Mouse (Mus musculus) bone marrow macrophage, adult 2 months (primary cell): ENCODE measurements around the gene Tstd3.

Experiments
- CTCF ChIP-seq: IDR thresholded peaks from 2 replicates; pipeline ENCODE4 v1.5.1; 2012; ENCODE audit warnings: low read depth, mild to moderate bottlenecking, low read length, moderate library complexity
- POLR2A ChIP-seq: IDR thresholded peaks from 2 replicates; pipeline ENCODE4 v1.6.1; 2012; ENCODE audit warnings: mild to moderate bottlenecking, low read depth, low read length, borderline replicate concordance

DNA sequence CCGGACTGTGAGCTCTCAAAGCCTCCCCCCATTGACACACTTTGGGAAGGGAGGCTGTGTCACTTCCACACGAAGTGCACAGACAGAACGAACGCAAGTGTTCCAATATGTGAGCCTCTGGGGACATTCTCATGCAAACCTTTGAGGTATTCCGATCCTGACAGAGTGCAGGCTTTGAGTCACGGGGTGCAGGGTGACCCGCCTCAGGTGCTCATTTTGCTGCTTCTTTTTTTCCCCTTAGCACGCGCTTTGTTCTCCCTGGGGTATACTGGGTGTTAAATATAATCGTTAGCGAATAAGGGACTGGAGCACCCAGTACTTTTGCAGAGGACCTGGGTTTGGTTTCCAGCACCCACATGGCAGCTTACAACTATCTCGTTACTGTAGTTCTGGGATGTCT is 19.3 kb upstream of the Tstd3 start:
- TF ChIP-seq POLR2A (no peak), CTCF (no peak)
